Mouse (Mus musculus) heart, embryonic 16.5 days (tissue): Measurements from ENCODE around the gene Tcirg1. TPM values are rescaled to one million over a fixed set of nuclear protein-coding genes. Genes with fewer than 3 reads are reported as not detected.

Source experiments
- ATAC-seq: fragments of 200-750 bp; cut with Nextera tagmentation; replicated peaks from 2 replicates; pipeline ENCODE4 v1.8.0; 2017; ENCODE audit warnings: moderate number of reproducible peaks; ENCODE audit not compliant: insufficient read depth, low FRiP score; ENCODE audit errors: extremely low read depth
- H3K27ac ChIP-seq: fragments of 300-500 bp; sonication (generic); 2 replicates; pipeline ENCODE4 v1.5.1; 2014; ENCODE audit warnings: mild to moderate bottlenecking, low read length, control low read depth, moderate library complexity
- H3K27me3 ChIP-seq: fragments of 300-500 bp; sonication (generic); 2 replicates; pipeline ENCODE4 v1.6.1; 2014; ENCODE audit warnings: low read length, mixed read lengths; ENCODE audit not compliant: control insufficient read depth, insufficient read depth
- H3K36me3 ChIP-seq: fragments of 300-500 bp; sonication (generic); 2 replicates; pipeline ENCODE4 v1.6.1; 2014; ENCODE audit not compliant: control insufficient read depth, insufficient read depth
- H3K4me1 ChIP-seq: fragments of 300-500 bp; sonication (generic); 2 replicates; pipeline ENCODE4 v1.6.1; 2014; ENCODE audit warnings: low read length, mixed read lengths; ENCODE audit not compliant: control insufficient read depth, insufficient read depth
- H3K4me2 ChIP-seq: fragments of 300-500 bp; sonication (generic); 2 replicates; pipeline ENCODE4 v1.6.1; 2014; ENCODE audit warnings: low read depth, mild to moderate bottlenecking, control low read depth, low read length
- H3K4me3 ChIP-seq: fragments of 300-500 bp; sonication (generic); 2 replicates; pipeline ENCODE4 v1.5.1; 2014; ENCODE audit warnings: mild to moderate bottlenecking, control low read depth, low read length
- H3K9ac ChIP-seq: fragments of 300-500 bp; sonication (generic); 2 replicates; pipeline ENCODE4 v1.6.1; 2014; ENCODE audit warnings: low read length, control low read depth
- H3K9me3 ChIP-seq: fragments of 300-500 bp; sonication (generic); replicated peaks from 2 replicates; pipeline ENCODE4 v1.6.1; 2016; ENCODE audit warnings: low read length; ENCODE audit not compliant: control insufficient read depth
- WGBS: fragments of 180-500 bp; shearing (Covaris S2); extraction: QIAGEN DNeasy Blood & Tissue Kit; methylation state at CpG from one replicate; pipeline ENCODE4 v1.1.7; 2014; 5-methylcytosine and 5-hydroxymethylcytosine counted together
- polyA plus RNA-seq: library from polyadenylated mRNA; unstranded; fragments of >200 nt; fragmentation: Nextera tagmentation; extraction: Ambion mirVana; gene quantifications from 2 replicates; pipeline ENCODE4 v1.2.1, GENCODE M21; 2015

Gene Tcirg1
- polyA plus RNA-seq, 1 experiment from 2014 or later: 32.3 TPM

DNA sequence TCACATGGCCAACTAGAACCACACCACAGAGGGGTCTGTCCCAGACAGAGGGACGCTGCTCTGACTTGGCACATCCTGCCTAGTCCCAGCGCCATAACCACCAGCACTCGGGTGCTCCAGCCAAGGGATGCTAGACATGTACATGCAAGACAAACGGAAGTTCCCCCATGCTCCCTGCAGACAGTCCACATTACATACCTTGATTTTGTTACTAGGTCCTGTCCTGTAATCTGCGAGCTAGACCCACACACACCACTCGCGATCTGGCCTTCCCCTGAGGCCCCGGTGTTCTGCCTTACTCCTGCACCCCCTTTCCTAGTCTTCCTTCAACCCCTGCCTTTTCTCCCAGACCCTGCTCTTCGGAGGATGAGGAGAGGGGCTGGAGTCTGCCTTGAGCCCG, 607 bp downstream of the Tcirg1 start:
- WGBS: 21% methylated on average over 10 of the region's 10 CpGs
- 0 out of 2 replicates have a peak, but pooled peaks have one; percentile 4 for ATAC-seq
- peak overlapping the region; percentile 81 for H3K9ac ChIP-seq
- H3K4me1 ChIP-seq: peaks cover 18% of the 10 kb centered on the region
- peaks cover 34% of the 10 kb centered on the region for H3K36me3 ChIP-seq
- H3K4me2 ChIP-seq: peak overlapping the region; percentile 86
- H3K9me3 ChIP-seq: no peaks in the 10 kb centered on the region
- H3K4me3 ChIP-seq: peak overlapping the region; percentile 73
- no peaks in the 10 kb centered on the region for H3K27me3 ChIP-seq
- peak overlapping the region; percentile 82 for H3K27ac ChIP-seq

DNA sequence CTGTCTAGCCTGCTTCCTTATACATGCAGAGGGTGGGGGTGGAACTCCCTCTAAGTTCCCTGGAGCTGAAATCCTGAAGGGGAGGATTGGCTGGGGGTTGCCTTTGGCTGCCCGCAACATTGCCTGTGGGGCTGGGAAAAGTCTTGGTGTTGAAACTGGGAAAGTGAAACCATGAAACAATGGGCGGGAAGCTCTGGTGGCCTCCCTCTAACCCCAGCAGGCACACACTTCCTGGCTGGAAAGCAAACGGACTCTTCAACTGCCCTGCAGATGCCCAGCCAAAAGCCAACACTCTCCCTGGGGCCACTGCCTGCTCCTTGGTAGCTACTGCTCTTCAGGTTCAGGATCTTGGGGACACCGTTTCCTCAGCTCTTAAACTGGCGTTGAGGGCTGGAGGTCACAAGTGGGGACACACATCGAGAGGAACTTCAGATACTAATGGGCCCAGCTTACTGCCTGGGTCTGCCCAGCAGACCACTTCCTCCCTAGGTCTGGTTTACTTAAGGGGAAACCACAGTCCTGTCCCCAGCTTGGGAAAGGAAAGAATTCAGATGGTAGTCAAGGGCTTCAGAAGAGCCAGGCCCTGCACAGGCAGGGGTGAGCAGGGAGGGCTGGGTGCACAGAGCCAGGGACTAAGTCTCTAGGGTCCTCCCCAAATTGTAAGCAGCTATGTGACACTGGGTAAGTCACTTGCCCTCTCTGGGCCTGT, 1.5 kb downstream of the Tcirg1 start:
- H3K9me3 ChIP-seq: no peaks in the 10 kb centered on the region
- peaks cover 18% of the 10 kb centered on the region for H3K4me1 ChIP-seq
- H3K4me2 ChIP-seq: peak overlapping the region; percentile 86
- peak overlapping the region; percentile 73 for H3K4me3 ChIP-seq
- ATAC-seq: no peak; the same call in 1 of the 2 replicates
- H3K36me3 ChIP-seq: peaks cover 30% of the 10 kb centered on the region
- H3K27me3 ChIP-seq: no peaks in the 10 kb centered on the region
- 28% methylated on average over 6 of the region's 6 CpGs for WGBS
- peak overlapping the region; percentile 63 for H3K9ac ChIP-seq
- peak overlapping the region; percentile 82 for H3K27ac ChIP-seq

DNA sequence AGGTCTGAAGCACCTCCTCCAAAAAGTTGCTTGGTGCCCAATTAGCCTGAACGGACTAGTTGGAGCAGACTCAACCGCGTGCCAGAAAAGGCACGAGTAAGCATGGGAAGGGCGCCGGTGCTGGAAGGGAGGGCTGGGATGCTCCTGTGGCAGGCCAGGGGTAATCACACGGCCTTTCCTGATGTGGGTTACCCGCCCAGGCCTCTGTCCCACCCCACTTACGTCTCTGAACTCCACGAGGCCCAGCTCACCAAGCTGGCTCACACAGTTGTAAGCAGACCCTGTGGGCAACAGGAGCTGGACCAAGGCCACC, 2.6 kb downstream of the Tcirg1 start:
- no peaks in the 10 kb centered on the region for H3K27me3 ChIP-seq
- peak overlapping the region; percentile 86 for H3K4me2 ChIP-seq
- WGBS: 71% methylated on average over 10 of the region's 10 CpGs
- H3K4me3 ChIP-seq: no peak overlapping the region
- no peak overlapping the region for H3K9ac ChIP-seq
- peaks cover 18% of the 10 kb centered on the region for H3K4me1 ChIP-seq
- no peak overlapping the region for H3K27ac ChIP-seq
- peaks cover 20% of the 10 kb centered on the region for H3K36me3 ChIP-seq
- ATAC-seq: no peak
- no peaks in the 10 kb centered on the region for H3K9me3 ChIP-seq

DNA sequence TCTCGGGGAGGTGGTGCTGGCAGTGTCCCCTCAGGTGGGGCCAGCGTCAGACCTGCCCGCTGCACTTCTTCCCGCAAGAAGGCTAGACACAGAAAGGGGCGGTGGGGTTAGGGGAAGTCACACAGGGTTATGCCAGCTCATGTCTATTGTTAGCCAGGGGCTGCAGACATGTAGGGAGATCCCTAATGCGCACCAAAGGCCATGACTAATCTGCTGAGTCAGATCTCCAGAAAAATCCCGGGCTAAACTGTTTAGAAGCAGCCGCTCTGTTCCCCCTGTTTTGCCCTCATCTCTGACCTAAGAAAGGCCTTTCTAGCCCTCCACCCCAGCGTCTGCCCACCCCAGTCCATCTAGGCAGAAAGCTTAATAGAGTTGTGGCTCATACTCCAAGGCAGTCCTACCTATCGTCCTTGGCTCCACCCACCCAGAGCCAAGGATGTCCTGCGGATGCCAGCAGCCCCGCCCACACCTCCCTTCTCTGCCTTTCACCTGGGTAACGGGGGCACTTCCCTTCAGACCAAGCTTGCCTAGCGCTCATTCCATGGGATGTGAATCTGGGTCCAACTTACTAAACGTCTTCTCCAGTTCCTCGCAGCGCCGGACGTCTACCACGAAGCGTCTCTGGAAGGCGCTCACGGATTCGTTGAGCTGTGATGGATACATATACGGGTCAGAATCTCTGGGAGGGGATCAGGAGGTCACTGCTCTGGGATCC, 3.1 kb downstream of the Tcirg1 start:
- Histone ChIP-seq H3K27ac (no peak overlapping the region), H3K9ac (no peak overlapping the region), H3K9me3 (no peaks in the 10 kb centered on the region), H3K4me3 (no peak overlapping the region), H3K4me2 (no peak overlapping the region), H3K27me3 (no peaks in the 10 kb centered on the region), H3K4me1 (peaks cover 18% of the 10 kb centered on the region), H3K36me3 (peaks cover 16% of the 10 kb centered on the region)
- ATAC-seq: no peak
- 81% methylated on average over 25 of the region's 25 CpGs for WGBS

DNA sequence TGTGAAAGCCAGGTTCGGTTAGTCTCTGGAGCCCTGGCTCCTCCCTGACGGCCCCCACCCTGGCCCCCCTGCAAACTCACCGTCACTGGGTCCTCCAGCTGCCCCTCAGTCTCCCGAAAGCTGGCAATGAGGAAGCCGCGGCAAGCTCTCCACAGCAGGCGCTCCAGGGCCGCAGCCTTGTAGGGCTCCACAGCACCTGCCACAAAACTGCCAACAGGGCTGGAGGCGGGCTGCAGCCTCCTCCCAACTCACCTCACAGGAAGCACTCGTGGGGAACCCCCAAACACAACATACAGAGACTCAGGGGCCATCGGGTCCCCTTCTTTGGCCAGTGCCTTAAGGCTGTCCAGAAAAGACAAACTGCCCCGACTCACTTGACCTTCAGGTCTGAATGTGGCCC, 4.0 kb downstream of the Tcirg1 start:
- Histone ChIP-seq H3K9ac (no peak overlapping the region), H3K4me2 (no peak overlapping the region), H3K9me3 (no peaks in the 10 kb centered on the region), H3K4me1 (peaks cover 18% of the 10 kb centered on the region), H3K36me3 (peaks cover 9% of the 10 kb centered on the region), H3K27me3 (no peaks in the 10 kb centered on the region), H3K27ac (no peak overlapping the region), H3K4me3 (no peak overlapping the region)
- WGBS: 78% methylated on average over 12 of the region's 12 CpGs
- no peak for ATAC-seq

DNA sequence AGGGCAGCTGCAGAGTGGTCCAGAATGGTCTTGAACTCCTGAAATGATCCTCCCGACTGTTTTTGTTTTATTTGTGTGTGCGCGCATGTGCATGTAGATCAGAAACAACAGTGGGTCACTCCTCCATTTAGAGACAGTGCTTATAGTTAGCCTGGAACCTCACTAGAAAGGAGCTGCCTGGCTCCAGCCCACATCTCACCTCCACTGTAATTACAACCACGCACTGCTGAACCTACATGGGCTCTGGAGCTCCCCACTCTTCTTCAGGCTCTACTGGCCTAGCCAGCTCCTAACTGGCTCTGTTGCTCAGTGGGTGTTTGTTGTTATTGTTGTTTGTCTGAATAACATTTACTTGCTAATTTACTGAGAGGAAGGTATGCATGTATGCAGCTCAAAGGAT, 7.3 kb downstream of the Tcirg1 start:
- Histone ChIP-seq H3K4me1 (0 out of 2 replicates have a peak, but pooled peaks cover 4% of the 10 kb centered on the region), H3K27ac (no peak overlapping the region), H3K4me3 (no peak overlapping the region), H3K27me3 (no peaks in the 10 kb centered on the region), H3K4me2 (no peak overlapping the region), H3K36me3 (peaks cover 15% of the 10 kb centered on the region), H3K9ac (no peak overlapping the region), H3K9me3 (no peaks in the 10 kb centered on the region)
- 92% methylated on average over 4 of the region's 4 CpGs for WGBS
- no peak for ATAC-seq

DNA sequence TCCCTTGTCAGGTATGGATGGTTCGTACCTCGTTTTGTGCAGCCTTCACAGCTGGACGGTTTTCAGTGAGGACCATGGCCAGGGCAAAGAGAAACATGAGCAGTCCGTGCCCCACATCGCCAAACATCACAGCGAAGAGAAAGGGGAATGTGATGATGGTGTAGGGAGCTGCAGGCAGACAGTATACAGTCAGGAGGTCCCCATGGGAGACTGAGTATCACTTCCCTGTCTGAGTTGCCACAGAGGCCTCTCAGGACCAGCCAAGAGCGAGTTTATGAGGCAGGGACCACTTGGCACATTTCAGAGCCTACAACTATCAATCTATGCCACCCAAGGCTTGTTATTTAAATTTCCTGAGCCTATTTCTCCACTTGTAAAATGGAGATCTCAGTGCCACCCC, 8.0 kb downstream of the Tcirg1 start:
- Histone ChIP-seq H3K9ac (no peak overlapping the region), H3K36me3 (peaks cover 15% of the 10 kb centered on the region), H3K4me2 (no peak overlapping the region), H3K27ac (no peak overlapping the region), H3K4me3 (no peak overlapping the region), H3K9me3 (no peaks in the 10 kb centered on the region), H3K27me3 (no peaks in the 10 kb centered on the region), H3K4me1 (peaks cover under 1% of the 10 kb centered on the region; the same call in 1 of the 2 replicates)
- WGBS: 81% methylated on average over 7 of the region's 7 CpGs
- no peak for ATAC-seq

DNA sequence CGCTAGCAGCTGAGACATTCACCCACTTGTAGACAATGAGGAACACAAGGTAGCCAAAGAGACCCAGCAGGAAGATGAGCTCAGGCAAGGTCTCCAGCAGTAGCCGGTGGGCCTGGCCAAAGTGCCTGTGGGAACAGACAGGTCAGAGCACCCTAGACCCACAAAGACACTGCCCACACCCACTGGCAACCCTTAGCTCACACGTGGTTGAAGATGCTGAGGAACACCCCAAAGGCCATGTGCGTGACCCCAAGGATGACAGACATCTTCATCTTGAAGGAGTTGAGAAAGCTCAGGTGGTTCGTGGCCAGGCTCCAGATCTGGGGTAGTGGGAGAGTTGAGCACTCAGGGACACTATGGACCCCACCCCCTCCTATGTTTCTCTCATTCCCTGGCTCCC, 9.4 kb downstream of the Tcirg1 start:
- peaks cover 7% of the 10 kb centered on the region for H3K4me1 ChIP-seq
- peaks cover 13% of the 10 kb centered on the region for H3K36me3 ChIP-seq
- H3K4me2 ChIP-seq: no peak overlapping the region
- H3K27ac ChIP-seq: no peak overlapping the region
- no peak overlapping the region for H3K9ac ChIP-seq
- H3K9me3 ChIP-seq: no peaks in the 10 kb centered on the region
- 88% methylated on average over 5 of the region's 5 CpGs for WGBS
- H3K27me3 ChIP-seq: no peaks in the 10 kb centered on the region
- no peak for ATAC-seq
- H3K4me3 ChIP-seq: no peak overlapping the region

DNA sequence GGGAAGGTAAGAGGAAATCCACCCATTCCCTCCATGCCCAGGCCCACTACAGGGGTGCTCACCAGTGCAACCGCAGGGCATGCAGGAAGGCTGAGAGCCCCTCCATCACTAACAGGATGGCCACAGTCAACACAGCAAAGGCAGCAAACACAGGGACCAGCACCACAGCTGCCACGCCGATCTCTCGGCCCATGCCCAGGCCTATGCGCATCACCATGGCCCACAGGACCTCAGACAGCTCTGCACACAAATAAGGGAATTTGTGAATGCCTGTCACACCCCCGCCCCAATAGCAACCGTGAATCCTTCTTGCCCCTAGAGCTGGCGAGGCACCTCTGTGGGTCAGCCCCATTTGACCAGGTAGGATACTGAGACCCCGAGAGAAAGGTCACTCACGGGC, 10.7 kb downstream of the Tcirg1 start:
- Histone ChIP-seq H3K9ac (no peak overlapping the region), H3K4me2 (no peak overlapping the region), H3K9me3 (no peaks in the 10 kb centered on the region), H3K27ac (no peak overlapping the region), H3K36me3 (peaks cover 20% of the 10 kb centered on the region), H3K4me3 (no peak overlapping the region), H3K4me1 (peaks cover 7% of the 10 kb centered on the region), H3K27me3 (no peaks in the 10 kb centered on the region)
- 92% methylated on average over 10 of the region's 10 CpGs for WGBS
- ATAC-seq: no peak
